Mouse (Mus musculus): ENCODE measurements around the gene Ercc2.

DNA sequence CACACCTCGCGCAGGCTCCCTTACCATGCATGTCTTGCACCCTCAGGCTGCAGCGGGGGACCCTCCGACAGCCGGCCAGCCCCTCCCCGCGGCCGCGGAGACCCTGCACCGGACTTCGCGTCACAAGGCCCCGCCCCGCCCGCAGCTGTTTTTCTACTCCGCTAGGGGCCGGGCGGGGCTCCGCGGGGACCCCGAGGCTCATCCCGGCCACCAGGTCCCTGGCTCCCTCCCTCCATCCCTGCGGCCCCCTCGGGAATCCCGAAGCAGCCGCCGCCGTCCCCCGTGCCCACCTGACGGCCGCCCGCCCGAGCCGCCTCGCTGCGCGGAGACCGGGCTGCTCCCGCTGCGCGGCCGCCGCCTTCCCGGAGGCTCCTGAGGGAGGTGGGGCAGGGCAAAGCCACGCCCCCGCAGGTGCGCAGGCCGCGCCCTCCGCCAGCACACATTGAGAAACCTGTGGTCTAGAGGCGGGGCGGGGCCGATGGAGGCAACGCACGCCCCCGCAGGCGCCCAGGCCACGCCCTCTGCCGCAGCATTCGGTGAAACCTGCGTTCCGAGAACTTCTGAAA, 22.0 kb downstream of the Ercc2 start, which contains the start of gene Klc3:
- no peak for TF ChIP-seq POLR2A (IDR thresholded peaks at IDR 0.05; ENCODE audit: borderline replicate concordance, insufficient read depth, low read length)
- TF ChIP-seq CTCF (IDR thresholded peaks at IDR 0.05; ENCODE audit: borderline replicate concordance, insufficient read depth, low read depth, low read length) = no peak

All from cerebellum, adult 2 months (tissue).